Mouse (Mus musculus): ENCODE results near the gene Trpm8.

DNA sequence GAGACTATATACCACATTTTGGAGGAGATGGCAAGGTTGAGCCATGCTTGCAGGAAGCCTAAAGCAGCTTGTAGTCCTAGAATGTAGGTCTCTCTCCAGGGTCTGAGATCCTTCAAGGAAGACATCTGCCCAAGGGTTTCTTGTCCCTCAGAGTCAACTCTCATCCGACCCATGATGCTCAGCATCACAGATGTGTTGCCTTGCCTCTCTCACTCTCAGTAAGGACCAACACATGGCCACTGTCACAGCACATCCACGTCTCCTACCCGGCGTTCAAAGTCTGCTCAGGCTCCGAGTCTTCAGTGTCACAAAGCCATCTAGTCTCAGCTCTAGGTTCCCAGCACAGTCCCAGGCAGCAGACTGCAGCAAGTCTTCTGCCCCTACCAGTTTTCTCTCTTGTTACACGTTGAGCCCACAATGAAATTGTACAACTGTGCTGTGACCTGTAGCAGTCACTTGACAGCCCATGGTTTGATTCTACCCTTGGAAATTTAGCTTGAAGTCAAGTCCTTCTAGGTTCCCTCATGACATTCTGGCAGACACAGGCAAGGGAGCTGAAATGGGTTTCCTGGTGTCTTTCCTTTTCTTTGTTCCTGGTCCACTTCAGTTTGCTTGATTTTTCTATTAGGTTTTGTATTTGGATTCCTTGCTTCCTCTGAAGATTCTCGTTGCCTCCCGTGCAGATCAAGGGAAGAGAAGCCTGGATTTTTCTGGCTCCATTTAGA, 27.0 kb downstream of the Trpm8 start:
- TF ChIP-seq CTCF (conservative IDR thresholded peaks at IDR 0.05; ENCODE audit: low read length), result no peak
- TF ChIP-seq NANOG (IDR thresholded peaks at IDR 0.05; ENCODE audit: borderline replicate concordance, low read length), result no peak
- TF ChIP-seq POU5F1 (IDR thresholded peaks at IDR 0.05; ENCODE audit: borderline replicate concordance, low read length), result no peak

Measured in E14TG2a.4 (cell line).